ENCODE assay signal across 10 mouse cellular contexts in genomic region chr6:134366366-134367351, GRCm38 (mm10). TPM values are rescaled to one million over a fixed set of nuclear protein-coding genes. Genes with fewer than 3 reads are reported as not detected.
DNase-seq lines count a peak whose midpoint lies in the region; ATAC-seq and TF ChIP-seq lines count a peak whose summit lies in the region.
"Had no signal": no experiment of that assay in that cellular context is flagged by ENCODE, and none has a peak within 500 bp of the region (broad histone marks: within the 10 kb centered on the region; RNA-seq: fewer than 3 reads in every experiment).

No protein-coding gene starts in this region.

- no peak for TF ChIP-seq CTCF in lung, postnatal 0 days (IDR thresholded peaks at IDR 0.05)

- peak; percentile 11 for DNase-seq in lung, postnatal 36 days
- DNase-seq in lung, postnatal 0 days (ENCODE audit: low spot score) = no peak
- DNase-seq in T-cell, adult 2 months (ENCODE audit: low spot score) = peak; percentile 10
- no peak for DNase-seq in midbrain, embryonic 10.5 days (ENCODE audit: low spot score)
- DNase-seq in urinary bladder, adult 18-20 months (ENCODE audit: low spot score in 2 of 2) = no peak

- H3K4me3 ChIP-seq in lung, postnatal 0 days (ENCODE audit: low read depth, low read length) = no peak overlapping the region
- no peak overlapping the region for H3K4me3 ChIP-seq in heart, embryonic 15.5 days
- H3K4me3 ChIP-seq in midbrain, embryonic 10.5 days = no peak overlapping the region
- H3K4me3 ChIP-seq: neural tube, embryonic 13.5 days had no signal

- no peaks in the 10 kb centered on the region for H3K36me3 ChIP-seq in lung, postnatal 0 days (ENCODE audit: insufficient read depth, low read length)
- no peaks in the 10 kb centered on the region for H3K36me3 ChIP-seq in heart, embryonic 15.5 days
- H3K36me3 ChIP-seq in midbrain, embryonic 10.5 days = no peaks in the 10 kb centered on the region
- H3K36me3 ChIP-seq: neural tube, embryonic 13.5 days had no signal

- H3K27ac ChIP-seq in lung, postnatal 0 days (ENCODE audit: low read length) = no peak overlapping the region
- peak overlapping the region; percentile 63 for H3K27ac ChIP-seq in heart, embryonic 15.5 days
- no peak overlapping the region; the same call in 1 of the 2 replicates for H3K27ac ChIP-seq in midbrain, embryonic 10.5 days (replicated peaks)

- TF ChIP-seq EP300 in lung, postnatal 0 days (IDR thresholded peaks at IDR 0.05) = no peak

- no peak overlapping the region for H3K9ac ChIP-seq in lung, postnatal 0 days (replicated peaks; ENCODE audit: low read depth)
- no peak overlapping the region for H3K9ac ChIP-seq in heart, embryonic 15.5 days
- H3K9ac ChIP-seq: neural tube, embryonic 13.5 days had no signal

- no peak overlapping the region for H3K4me2 ChIP-seq in lung, postnatal 0 days (replicated peaks; ENCODE audit: low read depth, low read length)
- no peak overlapping the region for H3K4me2 ChIP-seq in heart, embryonic 15.5 days
- H3K4me2 ChIP-seq: neural tube, embryonic 13.5 days had no signal

- ATAC-seq in lung, postnatal 0 days = no peak
- ATAC-seq in heart, embryonic 15.5 days (replicated peaks; ENCODE audit: insufficient number of reproducible peaks, insufficient read depth, low FRiP score, low read depth) = no peak
- ATAC-seq in monocyte, adult 5-6 weeks (replicated peaks; ENCODE audit: insufficient number of reproducible peaks, low FRiP score, low TSS enrichment, poor library complexity, severe bottlenecking) = peak; percentile 65

- no peaks in the 10 kb centered on the region for H3K9me3 ChIP-seq in lung, postnatal 0 days (ENCODE audit: low read length)
- H3K9me3 ChIP-seq in heart, embryonic 15.5 days (replicated peaks) = no peaks in the 10 kb centered on the region
- no peaks in the 10 kb centered on the region for H3K9me3 ChIP-seq in midbrain, embryonic 10.5 days (replicated peaks)
- H3K9me3 ChIP-seq: neural tube, embryonic 13.5 days had no signal

- no peaks in the 10 kb centered on the region for H3K27me3 ChIP-seq in lung, postnatal 0 days (replicated peaks; ENCODE audit: insufficient read depth, low read length)
- H3K27me3 ChIP-seq in heart, embryonic 15.5 days = no peaks in the 10 kb centered on the region
- H3K27me3 ChIP-seq in midbrain, embryonic 10.5 days (ENCODE audit: low read depth, poor library complexity, severe bottlenecking) = no peaks in the 10 kb centered on the region
- H3K27me3 ChIP-seq: neural tube, embryonic 13.5 days had no signal

- no peaks in the 10 kb centered on the region for H3K4me1 ChIP-seq in lung, postnatal 0 days (ENCODE audit: insufficient read depth, low read depth, low read length)
- H3K4me1 ChIP-seq in heart, embryonic 15.5 days (replicated peaks) = peaks cover 23% of the 10 kb centered on the region
- no peaks in the 10 kb centered on the region for H3K4me1 ChIP-seq in midbrain, embryonic 10.5 days

- 46% methylated on average over 10 of the region's 10 CpGs for WGBS in lung, postnatal 0 days
- 46% methylated on average over 10 of the region's 10 CpGs for WGBS in heart, embryonic 15.5 days
- 73% methylated on average over 10 of the region's 10 CpGs for WGBS in midbrain, embryonic 10.5 days

RNA-seq across cellular contexts. Expression of gene Bcl2l14, which starts 29.5 kb away (rescaled TPM):
- polyA plus RNA-seq in lung, postnatal 0 days (2015; fragmentation: Nextera tagmentation; extraction: Ambion mirVana) = 6.4 and 6.6 TPM in 2 replicates
- 0.24 and 4.8 TPM in 2 replicates for polyA plus RNA-seq in heart, embryonic 15.5 days (2015; fragmentation: Nextera tagmentation; extraction: Ambion mirVana)
- total RNA-seq in monocyte, adult 5-6 weeks (2017) = 0.57 to 2.3 TPM (median 1.7 TPM) in 3 replicates
- polyA plus RNA-seq in midbrain, embryonic 10.5 days (2016; fragmentation: Nextera tagmentation; extraction: Ambion mirVana) = 0.09 and 0.12 TPM in 2 replicates
- total RNA-seq: heart, postnatal 14 days; left cerebral cortex, adult 18-20 months had no signal
- polyA plus RNA-seq: neural tube, embryonic 13.5 days had no signal

Comparison
In these comparisons a context has a peak if more than half of its experiments do, and no peak if none do; other contexts are left out.
1. DNase-seq: peak in lung, postnatal 36 days (single experiment) and T-cell, adult 2 months (single experiment); none in lung, postnatal 0 days (single experiment), midbrain, embryonic 10.5 days (single experiment) and urinary bladder, adult 18-20 months (0 of 2).